Mouse (Mus musculus): ENCODE measurements at regions not wholly inside any gene's neighbourhood (a gene's known extent, or its start where the extent isn't known, plus 50 kb on each side); places are given as distances from the start of the nearest gene placed in this dataset.

DNA sequence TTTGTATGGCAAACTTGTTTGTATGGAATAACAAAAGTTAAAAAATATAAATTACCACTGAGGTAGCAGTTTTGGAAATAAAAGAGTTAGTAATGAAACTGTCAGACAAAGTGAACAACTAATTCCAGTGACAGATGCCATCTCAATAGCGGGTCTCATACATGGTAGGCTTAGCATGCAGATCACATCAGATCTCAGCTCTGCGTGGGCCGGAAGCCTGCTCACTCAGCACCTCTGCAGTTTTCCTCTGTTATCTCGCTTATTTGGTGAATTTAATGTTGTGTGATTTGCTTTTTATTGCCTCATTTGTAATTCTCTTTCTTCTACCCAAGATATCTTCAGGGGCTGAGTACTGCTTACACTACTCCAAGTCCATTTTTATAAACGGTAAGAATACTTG, 527.9 kb downstream of the Tm4sf1 start:
- Histone ChIP-seq H3K9ac (ENCODE audit: control insufficient read depth, low read depth, low read length, poor library complexity, severe bottlenecking) (no peak overlapping the region), H3K27ac (ENCODE audit: control insufficient read depth, low read depth, low read length) (no peak overlapping the region), H3K27me3 (ENCODE audit: control insufficient read depth in 1 of 2, insufficient read depth in 2 of 2, low read length in 2 of 2) (no peaks in the 10 kb centered on the region), H3K79me2 (ENCODE audit: control insufficient read depth, insufficient read depth, low read length, poor library complexity) (no peaks in the 10 kb centered on the region), H3K4me3 (ENCODE audit: control insufficient read depth in 1 of 2, insufficient read depth in 1 of 2, low read depth in 2 of 2, low read length in 2 of 2) (no peak overlapping the region), H3K9me3 (replicated peaks; ENCODE audit: insufficient read depth, low read length) (no peaks in the 10 kb centered on the region), H3K4me1 (ENCODE audit: control insufficient read depth in 1 of 2, insufficient read depth in 2 of 2, low read length in 2 of 2) (no peaks in the 10 kb centered on the region), H3K36me3 (ENCODE audit: control insufficient read depth in 1 of 2, insufficient read depth in 2 of 2, low read length in 2 of 2) (no peaks in the 10 kb centered on the region)
- DNase-seq (ENCODE audit: low read depth, low spot score) = no peak
- TF ChIP-seq HCFC1 (IDR thresholded peaks at IDR 0.05; ENCODE audit: low read depth, low read length) (no peak), ZKSCAN1 (IDR thresholded peaks at IDR 0.05; ENCODE audit: low read depth, low read length) (no peak)

DNA sequence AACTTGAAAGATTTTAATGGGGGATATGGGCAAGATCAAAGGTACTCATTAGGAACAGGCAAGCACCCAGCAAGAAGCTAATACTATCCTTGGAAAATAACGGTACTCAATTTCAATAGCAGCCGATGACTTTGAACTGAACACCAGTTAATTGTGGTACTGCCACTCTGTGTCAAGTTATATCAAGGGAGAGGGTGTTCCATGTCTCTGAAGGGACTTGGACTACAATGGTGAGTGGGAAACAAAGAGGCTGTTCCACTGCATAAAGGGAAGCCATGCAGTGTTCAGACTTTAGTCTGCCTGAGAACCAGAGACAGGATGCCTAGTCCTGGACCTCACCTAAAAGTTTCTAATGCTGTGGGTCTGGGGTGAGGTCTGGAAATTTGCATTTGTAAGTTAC, 531.6 kb downstream of the Tm4sf1 start:
- Histone ChIP-seq H3K4me3 (ENCODE audit: control insufficient read depth in 1 of 2, insufficient read depth in 1 of 2, low read depth in 2 of 2, low read length in 2 of 2) (no peak overlapping the region), H3K27ac (ENCODE audit: control insufficient read depth, low read depth, low read length) (no peak overlapping the region), H3K9ac (ENCODE audit: control insufficient read depth, low read depth, low read length, poor library complexity, severe bottlenecking) (no peak overlapping the region), H3K4me1 (ENCODE audit: control insufficient read depth in 1 of 2, insufficient read depth in 2 of 2, low read length in 2 of 2) (no peaks in the 10 kb centered on the region), H3K36me3 (ENCODE audit: control insufficient read depth in 1 of 2, insufficient read depth in 2 of 2, low read length in 2 of 2) (no peaks in the 10 kb centered on the region), H3K27me3 (ENCODE audit: control insufficient read depth in 1 of 2, insufficient read depth in 2 of 2, low read length in 2 of 2) (no peaks in the 10 kb centered on the region), H3K79me2 (ENCODE audit: control insufficient read depth, insufficient read depth, low read length, poor library complexity) (no peaks in the 10 kb centered on the region), H3K9me3 (replicated peaks; ENCODE audit: insufficient read depth, low read length) (no peaks in the 10 kb centered on the region)
- DNase-seq (ENCODE audit: low read depth, low spot score) = no peak
- no peak for TF ChIP-seq MAZ (IDR thresholded peaks at IDR 0.05; ENCODE audit: low read depth, low read length)
- TF ChIP-seq RCOR1 (IDR thresholded peaks at IDR 0.05; ENCODE audit: low read depth, low read length) = no peak
- TF ChIP-seq HCFC1 (IDR thresholded peaks at IDR 0.05; ENCODE audit: low read depth, low read length) = no peak
- TF ChIP-seq NRF1 (IDR thresholded peaks at IDR 0.05; ENCODE audit: insufficient read depth, low read depth, low read length, poor library complexity, severe bottlenecking) = no peak
- TF ChIP-seq TCF12 (IDR thresholded peaks at IDR 0.05; ENCODE audit: low read depth, low read length) = no peak

DNA sequence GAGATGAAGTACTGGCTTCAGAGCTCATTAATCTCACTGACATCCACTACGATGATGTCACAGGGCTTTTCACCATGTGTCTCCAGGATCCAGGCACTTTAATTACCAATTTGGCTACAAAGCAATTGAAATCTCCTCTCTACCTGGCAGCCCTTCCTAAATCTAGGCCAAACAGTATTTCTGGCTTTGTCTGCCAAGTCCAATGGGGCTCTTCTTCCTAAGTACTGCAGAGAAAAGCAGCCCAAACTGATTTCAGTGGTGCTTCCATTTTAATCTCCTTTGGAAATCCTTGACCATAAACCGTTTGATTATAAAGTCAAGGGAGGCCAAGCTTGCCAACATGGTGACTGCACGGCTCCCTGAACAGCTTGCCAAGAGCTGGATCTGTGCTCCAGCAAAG, 534.7 kb downstream of the Tm4sf1 start:
- no peak overlapping the region for H3K9ac ChIP-seq (ENCODE audit: control insufficient read depth, low read depth, low read length, poor library complexity, severe bottlenecking)
- no peak overlapping the region for H3K4me3 ChIP-seq (ENCODE audit: control insufficient read depth in 1 of 2, insufficient read depth in 1 of 2, low read depth in 2 of 2, low read length in 2 of 2)
- no peaks in the 10 kb centered on the region for H3K4me1 ChIP-seq (ENCODE audit: control insufficient read depth in 1 of 2, insufficient read depth in 2 of 2, low read length in 2 of 2)
- no peaks in the 10 kb centered on the region for H3K27me3 ChIP-seq (ENCODE audit: control insufficient read depth in 1 of 2, insufficient read depth in 2 of 2, low read length in 2 of 2)
- DNase-seq (ENCODE audit: low read depth, low spot score) = no peak
- no peaks in the 10 kb centered on the region for H3K36me3 ChIP-seq (ENCODE audit: control insufficient read depth in 1 of 2, insufficient read depth in 2 of 2, low read length in 2 of 2)
- no peaks in the 10 kb centered on the region for H3K9me3 ChIP-seq (replicated peaks; ENCODE audit: insufficient read depth, low read length)
- no peak for TF ChIP-seq TCF12 (IDR thresholded peaks at IDR 0.05; ENCODE audit: low read depth, low read length)
- TF ChIP-seq RAD21 (IDR thresholded peaks at IDR 0.05; ENCODE audit: low read depth, low read length) = no peak
- no peak for TF ChIP-seq ELF1 (IDR thresholded peaks at IDR 0.05; ENCODE audit: low read depth, low read length)
- TF ChIP-seq MXI1 (IDR thresholded peaks at IDR 0.05; ENCODE audit: low read depth, low read length) = no peak
- TF ChIP-seq KAT2A (conservative IDR thresholded peaks at IDR 0.05; ENCODE audit: low read depth, low read length) = no peak
- TF ChIP-seq USF1 (IDR thresholded peaks at IDR 0.05; ENCODE audit: low read depth, low read length) = no peak
- TF ChIP-seq RCOR1 (IDR thresholded peaks at IDR 0.05; ENCODE audit: low read depth, low read length) = no peak
- TF ChIP-seq GABPA (IDR thresholded peaks at IDR 0.05; ENCODE audit: low read depth, low read length) = no peak
- TF ChIP-seq MAFK (IDR thresholded peaks at IDR 0.05; ENCODE audit: borderline replicate concordance, low read depth, low read length) = no peak
- no peak for TF ChIP-seq GATA1 (IDR thresholded peaks at IDR 0.05; ENCODE audit: low read depth, low read length)
- no peak for TF ChIP-seq NELFE (IDR thresholded peaks at IDR 0.05; ENCODE audit: low read depth, low read length)
- no peak for TF ChIP-seq BHLHE40 (IDR thresholded peaks at IDR 0.05; ENCODE audit: borderline replicate concordance, low read depth, low read length)
- H3K27ac ChIP-seq (ENCODE audit: control insufficient read depth, low read depth, low read length) = no peak overlapping the region
- H3K79me2 ChIP-seq (ENCODE audit: control insufficient read depth, insufficient read depth, low read length, poor library complexity) = no peaks in the 10 kb centered on the region
